ENCODE assay signal across 9 mouse cellular contexts in genomic region chr9:21630673-21631072, GRCm38 (mm10). TPM values are rescaled to one million over a fixed set of nuclear protein-coding genes. Genes with fewer than 3 reads are reported as not detected.
A peak's percentile ranks its signal among the peaks of the same experiment; 100 is the strongest.
DNase-seq lines count a peak whose midpoint lies in the region; ATAC-seq and TF ChIP-seq lines count a peak whose summit lies in the region.
"Had no signal": no experiment of that assay in that cellular context is flagged by ENCODE, and none has a peak within 500 bp of the region (broad histone marks: within the 10 kb centered on the region; RNA-seq: fewer than 3 reads in every experiment).

No protein-coding gene starts in this region.

- peaks cover 8% of the 10 kb centered on the region; the same call in 1 of the 2 replicates for H3K4me1 ChIP-seq in G1E (ENCODE audit: insufficient read depth, low read depth, low read length)
- peaks cover 1% of the 10 kb centered on the region; the same call in 1 of the 2 replicates for H3K4me1 ChIP-seq in hindbrain, embryonic 14.5 days (replicated peaks; ENCODE audit: control insufficient read depth, insufficient read depth, low read length)

- 0 out of 2 replicates have a peak, but pooled peaks have one; percentile 31 for TF ChIP-seq CTCF in G1E (IDR thresholded peaks at IDR 0.05; ENCODE audit: low read depth, low read length)

- no peak overlapping the region for H3K27ac ChIP-seq in hindbrain, embryonic 14.5 days
- H3K27ac ChIP-seq: liver, embryonic 15.5 days had no signal

- H3K9me3 ChIP-seq in G1E (replicated peaks): no peaks in the 10 kb centered on the region
- H3K9me3 ChIP-seq in hindbrain, embryonic 14.5 days (ENCODE audit: control insufficient read depth, low read length): no peaks in the 10 kb centered on the region
- H3K9me3 ChIP-seq: liver, embryonic 15.5 days had no signal

- H3K9ac ChIP-seq in hindbrain, embryonic 14.5 days: no peak overlapping the region
- H3K9ac ChIP-seq: liver, embryonic 15.5 days had no signal

- peak; percentile 31 for DNase-seq in left cerebral cortex, adult 11 months (ENCODE audit: low spot score)
- no peak for DNase-seq in left cerebral cortex, postnatal 36 days (ENCODE audit: low spot score in 2 of 2)
- peak; percentile 16 for DNase-seq in G1E (ENCODE audit: low spot score)
- peak; percentile 40 for DNase-seq in c-Kit-positive CD71-positive TER-119-negative erythroid progenitor cells, embryonic 14.5 days (ENCODE audit: low read depth)
- peak; percentile 25 to 46 for DNase-seq in lung, adult 18-20 months
- DNase-seq in splenic B cell, adult 2 months (ENCODE audit: low read depth, low spot score): peak; percentile 70
- no peak for DNase-seq in hindbrain, embryonic 14.5 days (ENCODE audit: low spot score)

- intact Hi-C loops in left cerebral cortex, postnatal 36 days (cut with DNase I): no loop called here

- H3K36me3 ChIP-seq in G1E (replicated peaks): peaks cover 66% of the 10 kb centered on the region
- peaks cover 4% of the 10 kb centered on the region; the same call in 1 of the 2 replicates for H3K36me3 ChIP-seq in splenic B cell, adult 2 months (ENCODE audit: control insufficient read depth, insufficient read depth, low read length, poor library complexity, severe bottlenecking)
- peaks cover 34% of the 10 kb centered on the region for H3K36me3 ChIP-seq in hindbrain, embryonic 14.5 days (replicated peaks; ENCODE audit: control insufficient read depth, insufficient read depth)

- H3K27me3 ChIP-seq in G1E (ENCODE audit: insufficient read depth, low read length): no peaks in the 10 kb centered on the region
- no peaks in the 10 kb centered on the region for H3K27me3 ChIP-seq in splenic B cell, adult 2 months (ENCODE audit: control insufficient read depth, insufficient read depth, low read length, poor library complexity, severe bottlenecking)
- no peaks in the 10 kb centered on the region for H3K27me3 ChIP-seq in hindbrain, embryonic 14.5 days (ENCODE audit: control insufficient read depth, insufficient read depth, low read length)
- H3K27me3 ChIP-seq: liver, embryonic 15.5 days had no signal

- 90% methylated on average over 3 of the region's 3 CpGs for WGBS in hindbrain, embryonic 14.5 days

- no peak overlapping the region for H3K4me3 ChIP-seq in G1E (ENCODE audit: low read depth, low read length)
- H3K4me3 ChIP-seq in hindbrain, embryonic 14.5 days (replicated peaks; ENCODE audit: low read length): no peak overlapping the region
- H3K4me3 ChIP-seq: liver, embryonic 15.5 days had no signal

- H3K4me2 ChIP-seq in hindbrain, embryonic 14.5 days (replicated peaks): no peak overlapping the region
- H3K4me2 ChIP-seq: liver, embryonic 15.5 days had no signal

- ATAC-seq in G1E (ENCODE audit: extremely low read depth, insufficient number of reproducible peaks, low FRiP score, poor library complexity, severe bottlenecking): no peak
- ATAC-seq in granulocyte monocyte progenitor cell, adult 5-6 weeks (replicated peaks; ENCODE audit: poor library complexity, severe bottlenecking): peak; percentile 66; the same call in 1 of the 2 replicates
- ATAC-seq in hindbrain, embryonic 14.5 days (ENCODE audit: low FRiP score): no peak

RNA-seq across cellular contexts. Expression of gene Smarca4, which starts 14.7 kb away (rescaled TPM):
- 100 to 1,000 TPM; 113 to 121 TPM for total RNA-seq in left cerebral cortex, postnatal 36 days (2021)
- total RNA-seq in G1E (2014; fragmentation: Nextera tagmentation) (85.6 and 96.4 TPM in 2 replicates), G1E (2017) (42.2 and 46.1 TPM in 2 replicates)
- 220 and 247 TPM in 2 replicates for polyA plus RNA-seq in G1E (2012)
- total RNA-seq in granulocyte monocyte progenitor cell, adult 5-6 weeks (2014; fragmentation: Nextera tagmentation): 60.6 and 67.8 TPM in 2 replicates
- total RNA-seq in granulocyte monocyte progenitor cell, adult 5-6 weeks (2017): 58.6 and 60.7 TPM in 2 replicates
- 136 and 138 TPM in 2 replicates for polyA plus RNA-seq in hindbrain, embryonic 14.5 days (2014; fragmentation: Nextera tagmentation; extraction: Ambion mirVana)

RNA-seq across cellular contexts. Expression of gene Yipf2, which starts 38.0 kb away (rescaled TPM):
- 10 to 100 TPM; 21.5 to 22.7 TPM for total RNA-seq in left cerebral cortex, postnatal 36 days (2021)
- 6.8 and 8.5 TPM in 2 replicates for total RNA-seq in G1E (2014; fragmentation: Nextera tagmentation)
- 13.2 and 19.0 TPM in 2 replicates for total RNA-seq in G1E (2017)
- polyA plus RNA-seq in G1E (2012): 4.7 and 5.1 TPM in 2 replicates
- total RNA-seq in granulocyte monocyte progenitor cell, adult 5-6 weeks (2014; fragmentation: Nextera tagmentation): 16.2 and 19.9 TPM in 2 replicates
- 12.2 and 18.2 TPM in 2 replicates for total RNA-seq in granulocyte monocyte progenitor cell, adult 5-6 weeks (2017)
- polyA plus RNA-seq in hindbrain, embryonic 14.5 days (2014; fragmentation: Nextera tagmentation; extraction: Ambion mirVana): 17.2 and 18.7 TPM in 2 replicates

RNA-seq across cellular contexts. Expression of gene Timm29, which starts 38.2 kb away (rescaled TPM):
- 10 to 100 TPM; 48.9 to 49.1 TPM for total RNA-seq in left cerebral cortex, postnatal 36 days (2021)
- total RNA-seq in G1E (2014; fragmentation: Nextera tagmentation): 25.1 and 25.5 TPM in 2 replicates
- 30.7 and 35.9 TPM in 2 replicates for total RNA-seq in G1E (2017)
- 18.3 and 20.0 TPM in 2 replicates for polyA plus RNA-seq in G1E (2012)
- 37.5 and 39.9 TPM in 2 replicates for total RNA-seq in granulocyte monocyte progenitor cell, adult 5-6 weeks (2014; fragmentation: Nextera tagmentation)
- total RNA-seq in granulocyte monocyte progenitor cell, adult 5-6 weeks (2017): 51.6 and 59.1 TPM in 2 replicates
- 74.0 and 83.0 TPM in 2 replicates for polyA plus RNA-seq in hindbrain, embryonic 14.5 days (2014; fragmentation: Nextera tagmentation; extraction: Ambion mirVana)

Comparison
In these comparisons a context has a peak if more than half of its experiments do, and no peak if none do; other contexts are left out.
1. DNase-seq: peak in left cerebral cortex, adult 11 months (single experiment), G1E (single experiment), c-Kit-positive CD71-positive TER-119-negative erythroid progenitor cells, embryonic 14.5 days (single experiment), lung, adult 18-20 months (2 of 2) and splenic B cell, adult 2 months (single experiment); none in left cerebral cortex, postnatal 36 days (0 of 2) and hindbrain, embryonic 14.5 days (single experiment).